Mouse (Mus musculus): Measurements from ENCODE around the gene Larp1. TPM values are rescaled to one million over a fixed set of nuclear protein-coding genes. Genes with fewer than 3 reads are reported as not detected.

The Larp1 gene
- 17.2 and 18.6 TPM in 2 replicates for polyA plus RNA-seq (2016; fragmentation: Nextera tagmentation; extraction: Ambion mirVana)

GRCm38 (mm10) chr11:58009051-58009515 is at the start of gene Larp1:
Gene Larp1, plus strand, starts transcription at chr11:58009064.
- peak within 1 kb of the TSS; percentile 99 for H3K4me3 ChIP-seq
- peaks cover 30% of the 10 kb centered on the region for H3K4me1 ChIP-seq
- no peaks in the 10 kb centered on the region for H3K9me3 ChIP-seq
- no peaks in the 10 kb centered on the region for H3K36me3 ChIP-seq (replicated peaks)
- 3% methylated on average over 82 of the region's 84 CpGs for WGBS
- peak within 1 kb of the TSS; percentile 94 for H3K27ac ChIP-seq (replicated peaks)
- DNase-seq (ENCODE audit: low spot score): no peak
- no peaks in the 10 kb centered on the region for H3K27me3 ChIP-seq (replicated peaks; ENCODE audit: low read depth, poor library complexity, severe bottlenecking)

- WGBS: 77% methylated on average over 2 of the region's 2 CpGs
- Histone ChIP-seq H3K9me3 (no peaks in the 10 kb centered on the region), H3K4me3 (no peak overlapping the region), H3K36me3 (replicated peaks) (no peaks in the 10 kb centered on the region), H3K27me3 (replicated peaks; ENCODE audit: low read depth, poor library complexity, severe bottlenecking) (peaks cover 18% of the 10 kb centered on the region), H3K4me1 (peaks cover 14% of the 10 kb centered on the region), H3K27ac (replicated peaks) (no peak overlapping the region)
- no peak for DNase-seq (ENCODE audit: low spot score)
These were observed 48.9 kb upstream of the Larp1 start for GRCm38 (mm10) chr11:57959924-57960323.

GRCm38 (mm10) chr11:57962382-57963285 is 46.2 kb upstream of the Larp1 start:
- H3K4me3 ChIP-seq: peak overlapping the region; percentile 62
- H3K27me3 ChIP-seq (replicated peaks; ENCODE audit: low read depth, poor library complexity, severe bottlenecking): peaks cover 18% of the 10 kb centered on the region
- H3K27ac ChIP-seq (replicated peaks): peak overlapping the region; percentile 89
- H3K4me1 ChIP-seq: peaks cover 14% of the 10 kb centered on the region
- DNase-seq (ENCODE audit: low spot score): peak; percentile 92
- H3K9me3 ChIP-seq: no peaks in the 10 kb centered on the region
- H3K36me3 ChIP-seq (replicated peaks): no peaks in the 10 kb centered on the region
- under 1% methylated on average over 40 of the region's 40 CpGs for WGBS

- Histone ChIP-seq H3K9me3 (peaks cover 3% of the 10 kb centered on the region; the same call in 1 of the 2 replicates), H3K36me3 (replicated peaks) (no peaks in the 10 kb centered on the region), H3K27ac (replicated peaks) (peak overlapping the region; percentile 89), H3K4me3 (peak overlapping the region; percentile 62), H3K4me1 (peaks cover 14% of the 10 kb centered on the region), H3K27me3 (replicated peaks; ENCODE audit: low read depth, poor library complexity, severe bottlenecking) (peaks cover 18% of the 10 kb centered on the region)
- 35% methylated on average over 9 of the region's 9 CpGs for WGBS
- DNase-seq (ENCODE audit: low spot score): no peak
These were observed 45.5 kb upstream of the Larp1 start for GRCm38 (mm10) chr11:57963291-57963870.

GRCm38 (mm10) chr11:57966630-57967029 is 42.2 kb upstream of the Larp1 start:
- Histone ChIP-seq H3K27ac (replicated peaks) (no peak overlapping the region), H3K36me3 (replicated peaks) (no peaks in the 10 kb centered on the region), H3K4me1 (peaks cover 25% of the 10 kb centered on the region), H3K9me3 (peaks cover 3% of the 10 kb centered on the region; the same call in 1 of the 2 replicates), H3K4me3 (no peak overlapping the region), H3K27me3 (replicated peaks; ENCODE audit: low read depth, poor library complexity, severe bottlenecking) (peaks cover 18% of the 10 kb centered on the region)
- WGBS: 78% methylated on average over 7 of the region's 7 CpGs
- no peak for DNase-seq (ENCODE audit: low spot score)

- H3K27me3 ChIP-seq (replicated peaks; ENCODE audit: low read depth, poor library complexity, severe bottlenecking): peaks cover 15% of the 10 kb centered on the region
- no peak for DNase-seq (ENCODE audit: low spot score)
- H3K36me3 ChIP-seq (replicated peaks): no peaks in the 10 kb centered on the region
- H3K4me3 ChIP-seq: no peak overlapping the region
- H3K27ac ChIP-seq (replicated peaks): no peak overlapping the region
- peaks cover 17% of the 10 kb centered on the region for H3K4me1 ChIP-seq
- 96% methylated on average over 5 of the region's 5 CpGs for WGBS
- peaks cover 3% of the 10 kb centered on the region; the same call in 1 of the 2 replicates for H3K9me3 ChIP-seq
These were observed 40.6 kb upstream of the Larp1 start for GRCm38 (mm10) chr11:57968301-57968700.

- Histone ChIP-seq H3K36me3 (replicated peaks) (no peaks in the 10 kb centered on the region), H3K4me1 (peaks cover 17% of the 10 kb centered on the region), H3K4me3 (no peak overlapping the region), H3K9me3 (peaks cover 3% of the 10 kb centered on the region; the same call in 1 of the 2 replicates), H3K27ac (replicated peaks) (peak overlapping the region; percentile 35; the same call in 1 of the 2 replicates), H3K27me3 (replicated peaks; ENCODE audit: low read depth, poor library complexity, severe bottlenecking) (no peaks in the 10 kb centered on the region)
- 18% methylated on average over 5 of the region's 5 CpGs for WGBS
- no peak for DNase-seq (ENCODE audit: low spot score)
These were observed 38.3 kb upstream of the Larp1 start for GRCm38 (mm10) chr11:57970541-57970940.

GRCm38 (mm10) chr11:57973001-57973912 is 35.6 kb upstream of the Larp1 start:
- peaks cover 17% of the 10 kb centered on the region for H3K4me1 ChIP-seq
- DNase-seq (ENCODE audit: low spot score): no peak
- no peaks in the 10 kb centered on the region for H3K36me3 ChIP-seq (replicated peaks)
- no peak overlapping the region for H3K4me3 ChIP-seq
- 73% methylated on average over 13 of the region's 13 CpGs for WGBS
- H3K27me3 ChIP-seq (replicated peaks; ENCODE audit: low read depth, poor library complexity, severe bottlenecking): no peaks in the 10 kb centered on the region
- H3K27ac ChIP-seq (replicated peaks): no peak overlapping the region
- no peaks in the 10 kb centered on the region; the same call in 1 of the 2 replicates for H3K9me3 ChIP-seq

- DNase-seq (ENCODE audit: low spot score): no peak
- Histone ChIP-seq H3K36me3 (replicated peaks) (no peaks in the 10 kb centered on the region), H3K4me1 (peaks cover 17% of the 10 kb centered on the region), H3K27ac (replicated peaks) (no peak overlapping the region), H3K9me3 (no peaks in the 10 kb centered on the region), H3K27me3 (replicated peaks; ENCODE audit: low read depth, poor library complexity, severe bottlenecking) (no peaks in the 10 kb centered on the region), H3K4me3 (no peak overlapping the region)
- WGBS: 72% methylated on average over 9 of the region's 9 CpGs
These were observed 35.0 kb upstream of the Larp1 start for GRCm38 (mm10) chr11:57973913-57974234.

- H3K4me1 ChIP-seq: peaks cover 11% of the 10 kb centered on the region
- no peaks in the 10 kb centered on the region for H3K9me3 ChIP-seq
- H3K36me3 ChIP-seq (replicated peaks): no peaks in the 10 kb centered on the region
- H3K4me3 ChIP-seq: no peak overlapping the region
- no peak overlapping the region for H3K27ac ChIP-seq (replicated peaks)
- no peak for DNase-seq (ENCODE audit: low spot score)
- no peaks in the 10 kb centered on the region for H3K27me3 ChIP-seq (replicated peaks; ENCODE audit: low read depth, poor library complexity, severe bottlenecking)
These were observed 33.0 kb upstream of the Larp1 start for GRCm38 (mm10) chr11:57975876-57976275.

GRCm38 (mm10) chr11:57977681-57978080 is 31.2 kb upstream of the Larp1 start:
- Histone ChIP-seq H3K4me3 (no peak overlapping the region), H3K4me1 (0 out of 2 replicates have a peak, but pooled peaks cover 6% of the 10 kb centered on the region), H3K36me3 (replicated peaks) (no peaks in the 10 kb centered on the region), H3K9me3 (no peaks in the 10 kb centered on the region), H3K27ac (replicated peaks) (no peak overlapping the region), H3K27me3 (replicated peaks; ENCODE audit: low read depth, poor library complexity, severe bottlenecking) (no peaks in the 10 kb centered on the region)
- no peak for DNase-seq (ENCODE audit: low spot score)
- WGBS: 83% methylated on average over 1 of the region's 1 CpGs

- Histone ChIP-seq H3K27ac (replicated peaks) (no peak overlapping the region), H3K27me3 (replicated peaks; ENCODE audit: low read depth, poor library complexity, severe bottlenecking) (no peaks in the 10 kb centered on the region), H3K4me3 (no peak overlapping the region), H3K4me1 (no peaks in the 10 kb centered on the region), H3K36me3 (replicated peaks) (no peaks in the 10 kb centered on the region), H3K9me3 (no peaks in the 10 kb centered on the region)
- 86% methylated on average over 6 of the region's 6 CpGs for WGBS
- DNase-seq (ENCODE audit: low spot score): no peak
These were observed 29.2 kb upstream of the Larp1 start for GRCm38 (mm10) chr11:57979621-57980020.

All from embryonic facial prominence, embryonic 10.5 days (tissue).